Mouse (Mus musculus) testis, postnatal 10 days (tissue): Measurements from ENCODE around the gene H2-D1.
A peak's percentile ranks its signal among the peaks of the same experiment; 100 is the strongest.
"Not testable (repeated sequence)": the region's sequence is repeated elsewhere in the genome, so short reads cannot be mapped to it uniquely, and the experiment has no call there.

Experiments used
- DNase-seq: peaks from one replicate; pipeline ENCODE4 v3.0.0; 2021; ENCODE audit warnings: low spot score

Gene H2-D1

DNA sequence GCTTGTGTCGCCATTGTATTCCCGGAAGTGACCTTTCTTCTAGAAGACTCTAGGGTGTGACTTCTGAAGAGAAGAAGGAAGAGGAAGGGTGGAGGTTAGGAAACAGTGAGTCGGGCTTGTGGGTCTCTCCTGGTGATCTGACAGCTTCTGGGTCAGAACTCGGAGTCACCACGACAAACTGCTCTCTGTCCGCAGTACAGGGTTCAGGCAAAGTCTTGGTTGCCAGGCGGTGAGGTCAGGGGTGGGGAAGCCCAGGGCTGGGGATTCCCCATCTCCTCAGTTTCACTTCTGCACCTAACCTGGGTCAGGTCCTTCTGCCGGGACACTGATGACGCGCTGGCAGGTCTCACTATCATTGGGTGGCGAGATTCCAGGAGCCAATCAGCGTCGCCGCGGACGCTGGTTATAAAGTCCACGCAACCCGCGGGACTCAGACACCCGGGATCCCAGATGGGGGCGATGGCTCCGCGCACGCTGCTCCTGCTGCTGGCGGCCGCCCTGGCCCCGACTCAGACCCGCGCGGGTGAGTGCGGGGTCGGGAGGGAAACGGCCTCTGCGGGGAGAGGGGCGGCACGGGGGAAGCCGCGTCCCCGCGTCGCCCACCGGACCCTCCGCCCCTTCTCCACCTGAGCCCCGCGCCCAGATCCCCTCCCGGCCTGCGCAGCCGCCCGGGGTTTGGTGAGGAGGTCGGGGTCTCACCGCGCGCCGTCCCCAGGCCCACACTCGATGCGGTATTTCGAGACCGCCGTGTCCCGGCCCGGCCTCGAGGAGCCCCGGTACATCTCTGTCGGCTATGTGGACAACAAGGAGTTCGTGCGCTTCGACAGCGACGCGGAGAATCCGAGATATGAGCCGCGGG, at the start of gene H2-D1:
TSS of gene H2-D1 (plus strand) at position 67 of the 859 bp plus-strand sequence.
- peak; percentile 99 for DNase-seq

DNA sequence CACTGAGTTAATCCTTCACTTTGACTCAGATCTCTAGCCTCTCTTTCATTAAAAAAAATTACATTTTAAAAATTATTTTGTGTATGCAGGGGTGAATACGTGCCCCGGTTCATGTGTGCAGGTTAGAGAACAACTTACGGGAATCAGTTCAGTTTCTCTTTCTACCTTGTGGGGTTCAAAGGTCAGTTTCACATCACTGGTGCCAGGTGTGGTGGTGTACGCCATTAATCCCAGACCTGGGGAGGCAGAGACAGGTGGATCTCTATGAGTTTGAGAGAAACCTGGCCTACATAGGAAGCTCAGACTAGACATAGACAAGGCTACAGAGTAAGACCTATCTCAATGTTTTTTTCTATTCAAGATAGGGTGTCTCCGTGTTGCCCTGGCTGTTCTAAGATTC, 49.5 kb upstream of the H2-D1 start:
- DNase-seq = no peak

DNA sequence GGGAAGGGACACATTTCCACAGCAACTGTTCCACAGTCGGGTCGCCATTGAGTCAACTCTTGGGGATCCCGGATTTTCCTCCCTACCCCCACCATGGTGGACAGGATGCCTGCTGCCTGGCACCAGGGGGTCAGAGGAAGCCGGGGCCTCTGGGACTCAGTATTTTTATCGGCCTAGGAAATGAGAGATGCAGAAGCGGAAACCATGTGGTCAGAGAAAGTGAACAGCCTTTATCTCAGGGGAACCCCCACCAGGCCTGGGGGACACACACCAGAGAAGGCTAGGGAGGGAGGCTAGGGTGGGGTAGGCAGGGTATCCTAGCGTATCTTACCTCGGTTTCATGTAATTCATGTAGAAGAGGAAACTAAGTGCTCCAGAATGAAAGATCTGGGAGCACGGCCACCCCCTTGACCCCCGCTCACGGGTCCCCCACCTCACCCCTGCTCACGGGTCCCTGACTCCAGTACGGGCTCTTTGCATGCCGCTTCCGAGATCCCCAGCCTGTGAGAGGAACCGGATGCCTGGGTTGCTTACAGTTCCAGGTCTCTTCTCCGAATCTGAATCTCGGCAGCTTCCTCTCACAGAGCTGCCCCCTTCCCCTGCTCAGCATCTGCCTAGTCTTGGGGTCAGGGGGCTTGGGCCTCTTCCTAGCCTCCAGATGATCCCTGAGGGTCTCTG, 43.9 kb upstream of the H2-D1 start:
- no peak for DNase-seq

GRCm38 (mm10) chr17:35219601-35220041, 42.9 kb upstream of the H2-D1 start:
- no peak for DNase-seq

GRCm38 (mm10) chr17:35220156-35220952, 42.2 kb upstream of the H2-D1 start, which contains the start of gene Gm16181:
Gm16181 (plus strand) TSS chr17:35220834.
- peak; percentile 71 for DNase-seq

DNA sequence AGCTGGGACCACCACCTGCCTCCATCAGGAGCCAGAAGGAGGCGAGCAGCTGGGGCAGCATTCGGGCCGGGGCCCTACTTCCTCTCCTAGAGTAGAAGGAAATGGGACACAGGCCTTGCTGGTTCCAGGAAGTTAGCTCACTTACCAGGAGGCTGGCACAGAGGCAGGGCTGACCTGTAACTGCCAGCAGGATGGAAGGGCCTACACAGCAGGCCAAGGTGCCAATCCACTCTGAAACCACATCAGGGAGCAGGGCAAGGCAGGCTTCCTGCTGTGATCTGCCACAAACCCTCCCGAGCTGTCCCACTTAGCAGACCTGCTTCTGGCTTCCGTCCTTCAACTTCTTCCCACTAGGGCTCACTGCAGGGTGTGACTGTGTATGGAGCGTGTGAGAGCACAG, 40.2 kb upstream of the H2-D1 start:
- DNase-seq = no peak

GRCm38 (mm10) chr17:35224641-35225040, 37.9 kb upstream of the H2-D1 start:
- no peak for DNase-seq

- DNase-seq = no peak
Measured at GRCm38 (mm10) chr17:35225456-35225855, 37.1 kb upstream of the H2-D1 start.

DNA sequence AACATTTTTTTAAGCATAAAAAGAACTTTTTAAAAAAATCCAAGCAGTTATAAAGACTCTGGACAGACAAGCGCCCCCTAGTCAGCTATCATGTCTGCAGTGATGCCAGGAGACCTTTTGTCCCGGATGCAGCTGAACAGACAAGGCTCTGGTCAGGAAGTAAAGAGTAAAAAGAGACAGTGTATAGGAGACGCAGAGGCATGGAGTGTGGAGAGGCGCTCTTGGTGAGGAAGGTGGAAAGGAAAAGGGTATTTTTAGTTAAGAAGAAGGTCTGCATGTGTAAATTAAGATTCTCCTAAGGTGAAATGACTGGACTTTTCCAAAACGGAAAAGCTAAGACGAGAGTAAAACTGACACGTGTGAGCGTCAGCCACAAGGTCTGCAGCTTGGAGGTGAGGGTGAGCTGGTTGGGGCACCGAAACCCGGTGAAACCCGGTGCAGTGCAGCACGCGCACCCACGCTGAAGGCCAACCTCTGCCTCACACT, 35.9 kb upstream of the H2-D1 start:
- DNase-seq = no peak

DNA sequence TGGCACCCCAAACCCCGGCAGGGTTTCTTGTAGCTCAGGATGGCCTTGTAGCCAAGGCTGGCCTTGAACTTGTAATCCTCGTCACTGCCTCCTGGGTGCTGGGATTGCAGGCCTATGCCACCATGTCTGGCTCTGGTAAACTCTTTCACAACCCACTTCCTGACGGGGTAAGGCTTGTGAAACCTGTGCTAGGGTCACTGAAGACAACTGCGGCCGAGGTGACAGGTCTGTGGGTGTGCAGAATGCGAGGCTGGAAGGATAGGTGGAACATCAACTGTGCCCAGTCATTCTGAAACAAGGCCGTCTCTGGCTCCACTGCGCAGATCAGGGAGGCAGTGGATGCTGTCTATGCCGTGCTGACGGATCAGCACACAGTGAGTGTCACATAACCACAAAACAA, 31.5 kb upstream of the H2-D1 start:
- DNase-seq = no peak

DNA sequence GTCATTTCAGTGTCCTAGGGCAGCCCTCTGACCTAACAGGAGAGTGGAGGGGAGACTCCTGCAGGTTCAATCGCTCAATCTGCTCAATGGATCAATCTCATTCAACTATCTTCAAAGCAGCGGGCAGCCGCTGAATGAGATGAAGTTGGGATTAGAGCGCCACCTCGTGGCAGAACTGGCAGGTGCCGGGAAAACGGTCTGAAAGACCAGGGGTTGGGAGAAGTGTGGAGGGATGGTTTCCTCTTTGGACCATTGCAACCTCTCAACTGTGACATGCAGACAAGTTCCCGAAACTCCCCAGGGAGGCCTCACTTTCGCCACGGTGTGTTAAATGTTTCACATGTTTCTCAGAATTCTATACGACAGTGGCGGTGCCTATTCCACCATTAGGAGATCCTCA, 30.5 kb upstream of the H2-D1 start:
- peak; percentile 94 for DNase-seq

DNA sequence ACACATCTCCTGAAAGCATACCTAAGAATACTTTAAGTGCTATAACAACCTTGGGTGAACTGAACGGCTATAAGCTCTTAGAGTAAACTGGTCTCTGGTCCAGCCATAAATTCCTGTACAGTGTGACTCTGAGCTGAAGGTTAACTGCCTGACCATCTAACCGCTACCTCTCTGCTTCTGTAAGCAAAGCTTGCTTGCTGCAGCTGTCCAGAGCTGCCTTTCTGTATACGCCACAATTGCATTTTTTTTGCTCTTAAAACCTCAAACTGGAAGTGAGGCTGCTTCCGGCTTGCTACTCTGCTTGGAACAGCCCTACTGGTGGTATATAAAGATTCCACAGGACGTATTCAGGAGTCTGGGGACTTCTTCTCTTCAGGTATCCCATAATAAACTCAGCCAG, 29.9 kb upstream of the H2-D1 start:
- no peak for DNase-seq

- no peak for DNase-seq
Measured at GRCm38 (mm10) chr17:35233114-35233980, 29.2 kb upstream of the H2-D1 start, which contains the start of gene Atp6v1g2. Atp6v1g2 (plus strand) TSS chr17:35233660.

GRCm38 (mm10) chr17:35234090-35234489, 28.4 kb upstream of the H2-D1 start:
- not testable (repeated sequence) for DNase-seq

GRCm38 (mm10) chr17:35234903-35235302, 27.6 kb upstream of the H2-D1 start:
- DNase-seq = peak; percentile 66

GRCm38 (mm10) chr17:35235614-35236389, 26.7 kb upstream of the H2-D1 start, which contains the start of gene Nfkbil1:
Nfkbil1 (minus strand) TSS chr17:35235792.
- peak; percentile 88 for DNase-seq

DNA sequence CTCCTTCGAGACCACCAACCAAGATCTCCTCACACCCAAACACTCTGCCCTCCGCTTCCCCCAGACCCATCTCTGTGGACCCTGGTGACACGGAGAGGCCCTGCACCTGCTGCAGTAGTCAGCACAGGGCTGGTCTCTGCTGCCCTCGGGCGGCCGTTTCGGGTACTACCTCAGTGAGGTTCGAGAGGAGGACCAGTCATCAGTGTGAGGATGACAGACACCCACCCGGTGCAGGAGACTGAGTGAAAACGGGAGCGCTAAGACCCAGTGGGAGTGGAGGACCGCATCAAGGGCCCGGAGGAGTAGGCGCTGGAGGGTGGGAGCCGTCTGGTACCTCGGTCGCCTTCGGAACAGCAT, 26.2 kb upstream of the H2-D1 start:
- peak; percentile 99 for DNase-seq

DNA sequence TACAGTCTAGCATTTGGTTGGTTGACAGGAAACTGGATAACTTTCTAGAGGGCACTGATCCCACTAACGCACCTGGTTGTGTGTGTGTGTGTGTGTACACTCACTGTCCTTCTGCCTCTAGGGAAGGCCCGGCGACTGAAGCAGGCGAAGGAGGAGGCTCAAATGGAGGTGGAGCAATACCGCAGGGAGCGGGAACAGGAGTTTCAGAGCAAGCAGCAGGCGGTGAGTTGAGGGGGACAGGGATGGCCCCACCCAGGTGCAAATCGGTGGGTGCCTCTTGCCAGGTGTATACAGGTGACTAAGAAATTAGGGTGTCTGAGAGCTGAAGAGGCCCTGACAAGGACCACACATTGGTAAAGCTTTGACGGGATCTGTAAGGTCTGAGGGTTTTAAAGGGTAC, 25.5 kb upstream of the H2-D1 start:
- DNase-seq = no peak

DNA sequence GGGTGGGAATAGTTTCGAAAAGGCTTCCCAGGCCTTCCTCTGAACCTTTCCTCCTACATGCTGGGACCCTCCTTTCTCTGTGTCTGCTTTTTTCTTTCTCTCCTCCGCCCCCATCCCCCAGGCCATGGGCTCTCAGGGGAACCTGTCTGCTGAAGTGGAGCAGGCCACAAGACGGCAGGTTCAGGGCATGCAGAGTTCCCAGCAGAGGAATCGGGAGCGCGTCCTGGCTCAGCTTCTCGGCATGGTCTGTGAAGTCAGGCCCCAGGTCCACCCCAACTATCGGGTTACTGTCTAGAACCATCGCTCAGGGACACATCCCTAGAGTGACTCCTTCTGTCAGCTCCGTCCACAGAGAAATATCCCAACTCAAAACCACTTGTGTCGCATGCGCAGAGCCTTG, 25.0 kb upstream of the H2-D1 start:
- no peak for DNase-seq

DNA sequence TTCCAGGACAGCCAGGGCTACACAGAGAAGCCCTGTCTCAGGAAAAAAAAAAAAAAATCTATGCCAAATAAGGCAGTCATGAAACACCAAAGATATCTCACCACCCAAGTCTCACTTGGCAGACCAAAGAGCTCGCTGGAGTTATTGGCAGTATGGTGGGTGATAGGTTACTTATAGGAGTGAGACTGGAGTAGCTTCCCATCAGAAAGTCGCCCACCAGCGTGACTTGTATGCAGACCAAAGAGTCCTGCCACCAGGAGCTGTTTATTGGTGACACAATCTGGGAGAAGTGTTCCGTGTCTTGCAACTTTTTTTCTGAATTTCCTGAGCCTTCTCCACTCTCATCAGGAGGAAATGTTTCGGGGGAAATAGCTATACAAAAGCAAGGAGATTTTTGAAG, 22.8 kb upstream of the H2-D1 start:
- no peak for DNase-seq
